Mouse (Mus musculus) right cerebral cortex, postnatal 4 days (tissue): ENCODE data around the gene Casz1.

ENCODE experiments used
- DNase-seq: peaks from one replicate; pipeline ENCODE4 v3.0.0-alpha.2; 2022

Casz1 gene

GRCm38 (mm10) chr4:148804137-148804779, at the start of gene Casz1:
Casz1 (plus strand) TSS chr4:148804429.
- peak; percentile 88 for DNase-seq

- DNase-seq = no peak
These were observed 45.4 kb upstream of the Casz1 start for GRCm38 (mm10) chr4:148758863-148759262.

GRCm38 (mm10) chr4:148760152-148760551, 44.1 kb upstream of the Casz1 start:
- no peak for DNase-seq

- DNase-seq = no peak
These were observed 38.0 kb upstream of the Casz1 start for GRCm38 (mm10) chr4:148766021-148766775.

- DNase-seq = no peak
These were observed 36.4 kb upstream of the Casz1 start for GRCm38 (mm10) chr4:148767655-148768305.

GRCm38 (mm10) chr4:148768649-148769048, 35.6 kb upstream of the Casz1 start:
- DNase-seq = no peak

- no peak for DNase-seq
These were observed 33.4 kb upstream of the Casz1 start for GRCm38 (mm10) chr4:148770582-148771408.

- DNase-seq = no peak
These were observed 32.8 kb upstream of the Casz1 start for GRCm38 (mm10) chr4:148771409-148771929.

GRCm38 (mm10) chr4:148772658-148773057, 31.6 kb upstream of the Casz1 start:
- no peak for DNase-seq

- DNase-seq = no peak
These were observed 30.2 kb upstream of the Casz1 start for GRCm38 (mm10) chr4:148774036-148774435.

- no peak for DNase-seq
These were observed 28.6 kb upstream of the Casz1 start for GRCm38 (mm10) chr4:148775476-148776269.

- no peak for DNase-seq
These were observed 24.1 kb upstream of the Casz1 start for GRCm38 (mm10) chr4:148780097-148780621.

GRCm38 (mm10) chr4:148781516-148781915, 22.7 kb upstream of the Casz1 start:
- DNase-seq = peak; percentile 48

- no peak for DNase-seq
These were observed 21.3 kb upstream of the Casz1 start for GRCm38 (mm10) chr4:148782880-148783279.

- no peak for DNase-seq
These were observed 20.5 kb upstream of the Casz1 start for GRCm38 (mm10) chr4:148783760-148784159.

- DNase-seq = no peak
These were observed 19.1 kb upstream of the Casz1 start for GRCm38 (mm10) chr4:148785053-148785567.

- no peak for DNase-seq
These were observed 18.2 kb upstream of the Casz1 start for GRCm38 (mm10) chr4:148785995-148786394.

GRCm38 (mm10) chr4:148790940-148791339, 13.3 kb upstream of the Casz1 start:
- DNase-seq = no peak

- no peak for DNase-seq
These were observed 9.2 kb upstream of the Casz1 start for GRCm38 (mm10) chr4:148795038-148795437.

- DNase-seq = no peak
These were observed 6.5 kb upstream of the Casz1 start for GRCm38 (mm10) chr4:148797475-148798324.
